Mouse (Mus musculus): ENCODE measurements around the gene Il17f. TPM values are rescaled to one million over a fixed set of nuclear protein-coding genes. Genes with fewer than 3 reads are reported as not detected.
A peak's percentile ranks its signal among the peaks of the same experiment; 100 is the strongest.

The Il17f gene
- polyA plus RNA-seq, 1 experiment from 2014 or later: not detected

GRCm38 (mm10) chr1:20823471-20823870, 33.1 kb upstream of the Il17f start:
- Histone ChIP-seq H3K9me3 (ENCODE audit: control insufficient read depth, low read length) (no peaks in the 10 kb centered on the region), H3K27me3 (replicated peaks; ENCODE audit: control insufficient read depth, insufficient read depth, low read length) (no peaks in the 10 kb centered on the region), H3K4me3 (ENCODE audit: low read length) (no peak overlapping the region), H3K4me1 (ENCODE audit: control insufficient read depth, insufficient read depth, low read depth, low read length) (peaks cover 2% of the 10 kb centered on the region; the same call in 1 of the 2 replicates), H3K9ac (ENCODE audit: low read depth, low read length) (no peak overlapping the region), H3K27ac (ENCODE audit: low read depth, low read length) (no peak overlapping the region), H3K4me2 (ENCODE audit: low read length) (no peak overlapping the region), H3K36me3 (ENCODE audit: control insufficient read depth, insufficient read depth, low read length) (no peaks in the 10 kb centered on the region)
- no peak for ATAC-seq
- WGBS: 46% methylated on average over 4 of the region's 4 CpGs

- Histone ChIP-seq H3K9me3 (ENCODE audit: control insufficient read depth, low read length) (no peaks in the 10 kb centered on the region), H3K36me3 (ENCODE audit: control insufficient read depth, insufficient read depth, low read length) (no peaks in the 10 kb centered on the region), H3K27me3 (replicated peaks; ENCODE audit: control insufficient read depth, insufficient read depth, low read length) (no peaks in the 10 kb centered on the region), H3K27ac (ENCODE audit: low read depth, low read length) (no peak overlapping the region), H3K4me1 (ENCODE audit: control insufficient read depth, insufficient read depth, low read depth, low read length) (peaks cover 2% of the 10 kb centered on the region; the same call in 1 of the 2 replicates), H3K4me2 (ENCODE audit: low read length) (no peak overlapping the region), H3K9ac (ENCODE audit: low read depth, low read length) (no peak overlapping the region), H3K4me3 (ENCODE audit: low read length) (no peak overlapping the region)
- WGBS: 90% methylated on average over 4 of the region's 4 CpGs
- no peak for ATAC-seq
Observed at GRCm38 (mm10) chr1:20820959-20821358, 30.5 kb upstream of the Il17f start.

GRCm38 (mm10) chr1:20819771-20820605, 29.6 kb upstream of the Il17f start, which contains the start of gene Mcm3:
Gene Mcm3, minus strand, starts transcription at chr1:20820312.
- peak; percentile 100 for ATAC-seq
- peak within 1 kb of the TSS; percentile 61 for H3K9ac ChIP-seq (ENCODE audit: low read depth, low read length)
- H3K36me3 ChIP-seq (ENCODE audit: control insufficient read depth, insufficient read depth, low read length): no peaks in the 10 kb centered on the region
- peaks cover 2% of the 10 kb centered on the region; the same call in 1 of the 2 replicates for H3K4me1 ChIP-seq (ENCODE audit: control insufficient read depth, insufficient read depth, low read depth, low read length)
- no peaks in the 10 kb centered on the region for H3K27me3 ChIP-seq (replicated peaks; ENCODE audit: control insufficient read depth, insufficient read depth, low read length)
- H3K4me2 ChIP-seq (ENCODE audit: low read length): peak within 1 kb of the TSS; percentile 92
- H3K4me3 ChIP-seq (ENCODE audit: low read length): peak within 1 kb of the TSS; percentile 71
- WGBS: under 1% methylated on average over 52 of the region's 52 CpGs
- no peak within 1 kb of the TSS for H3K27ac ChIP-seq (ENCODE audit: low read depth, low read length)
- H3K9me3 ChIP-seq (ENCODE audit: control insufficient read depth, low read length): no peaks in the 10 kb centered on the region

GRCm38 (mm10) chr1:20817596-20817995, 27.2 kb upstream of the Il17f start:
- ATAC-seq: no peak
- 58% methylated on average over 12 of the region's 12 CpGs for WGBS
- Histone ChIP-seq H3K27ac (ENCODE audit: low read depth, low read length) (no peak overlapping the region), H3K4me1 (ENCODE audit: control insufficient read depth, insufficient read depth, low read depth, low read length) (peaks cover 2% of the 10 kb centered on the region; the same call in 1 of the 2 replicates), H3K4me3 (ENCODE audit: low read length) (no peak overlapping the region), H3K4me2 (ENCODE audit: low read length) (no peak overlapping the region), H3K9me3 (ENCODE audit: control insufficient read depth, low read length) (no peaks in the 10 kb centered on the region), H3K9ac (ENCODE audit: low read depth, low read length) (no peak overlapping the region), H3K27me3 (replicated peaks; ENCODE audit: control insufficient read depth, insufficient read depth, low read length) (no peaks in the 10 kb centered on the region), H3K36me3 (ENCODE audit: control insufficient read depth, insufficient read depth, low read length) (no peaks in the 10 kb centered on the region)

GRCm38 (mm10) chr1:20817172-20817571, 26.8 kb upstream of the Il17f start:
- Histone ChIP-seq H3K4me3 (ENCODE audit: low read length) (no peak overlapping the region), H3K9ac (ENCODE audit: low read depth, low read length) (no peak overlapping the region), H3K36me3 (ENCODE audit: control insufficient read depth, insufficient read depth, low read length) (no peaks in the 10 kb centered on the region), H3K27me3 (replicated peaks; ENCODE audit: control insufficient read depth, insufficient read depth, low read length) (no peaks in the 10 kb centered on the region), H3K9me3 (ENCODE audit: control insufficient read depth, low read length) (no peaks in the 10 kb centered on the region), H3K4me1 (ENCODE audit: control insufficient read depth, insufficient read depth, low read depth, low read length) (peaks cover 2% of the 10 kb centered on the region; the same call in 1 of the 2 replicates), H3K27ac (ENCODE audit: low read depth, low read length) (no peak overlapping the region), H3K4me2 (ENCODE audit: low read length) (no peak overlapping the region)
- 82% methylated on average over 9 of the region's 9 CpGs for WGBS
- ATAC-seq: no peak

- H3K4me1 ChIP-seq (ENCODE audit: control insufficient read depth, insufficient read depth, low read depth, low read length): no peaks in the 10 kb centered on the region
- no peak overlapping the region for H3K4me3 ChIP-seq (ENCODE audit: low read length)
- whole genome bisulfite sequencing: 93% methylated on average over 8 of the region's 8 CpGs
- H3K36me3 ChIP-seq (ENCODE audit: control insufficient read depth, insufficient read depth, low read length): no peaks in the 10 kb centered on the region
- H3K9me3 ChIP-seq (ENCODE audit: control insufficient read depth, low read length): no peaks in the 10 kb centered on the region
- H3K4me2 ChIP-seq (ENCODE audit: low read length): no peak overlapping the region
- no peak overlapping the region for H3K9ac ChIP-seq (ENCODE audit: low read depth, low read length)
- H3K27ac ChIP-seq (ENCODE audit: low read depth, low read length): no peak overlapping the region
- H3K27me3 ChIP-seq (replicated peaks; ENCODE audit: control insufficient read depth, insufficient read depth, low read length): no peaks in the 10 kb centered on the region
- ATAC-seq: no peak
Observed at GRCm38 (mm10) chr1:20814521-20814920, 24.1 kb upstream of the Il17f start.

- Histone ChIP-seq H3K9ac (ENCODE audit: low read depth, low read length) (no peak overlapping the region), H3K4me2 (ENCODE audit: low read length) (no peak overlapping the region), H3K27me3 (replicated peaks; ENCODE audit: control insufficient read depth, insufficient read depth, low read length) (no peaks in the 10 kb centered on the region), H3K4me3 (ENCODE audit: low read length) (no peak overlapping the region), H3K9me3 (ENCODE audit: control insufficient read depth, low read length) (no peaks in the 10 kb centered on the region; the same call in 1 of the 2 replicates), H3K4me1 (ENCODE audit: control insufficient read depth, insufficient read depth, low read depth, low read length) (no peaks in the 10 kb centered on the region), H3K36me3 (ENCODE audit: control insufficient read depth, insufficient read depth, low read length) (0 out of 2 replicates have a peak, but pooled peaks cover 4% of the 10 kb centered on the region), H3K27ac (ENCODE audit: low read depth, low read length) (no peak overlapping the region)
- 94% methylated on average over 10 of the region's 10 CpGs for WGBS
- no peak for ATAC-seq
Observed at GRCm38 (mm10) chr1:20804526-20804925, 14.1 kb upstream of the Il17f start.

- Histone ChIP-seq H3K4me1 (ENCODE audit: control insufficient read depth, insufficient read depth, low read depth, low read length) (no peaks in the 10 kb centered on the region), H3K9me3 (ENCODE audit: control insufficient read depth, low read length) (no peaks in the 10 kb centered on the region; the same call in 1 of the 2 replicates), H3K4me2 (ENCODE audit: low read length) (no peak overlapping the region), H3K9ac (ENCODE audit: low read depth, low read length) (no peak overlapping the region), H3K27ac (ENCODE audit: low read depth, low read length) (no peak overlapping the region), H3K27me3 (replicated peaks; ENCODE audit: control insufficient read depth, insufficient read depth, low read length) (no peaks in the 10 kb centered on the region), H3K4me3 (ENCODE audit: low read length) (no peak overlapping the region), H3K36me3 (ENCODE audit: control insufficient read depth, insufficient read depth, low read length) (0 out of 2 replicates have a peak, but pooled peaks cover 4% of the 10 kb centered on the region)
- 74% methylated on average over 8 of the region's 8 CpGs for WGBS
- ATAC-seq: peak; percentile 89
Observed at GRCm38 (mm10) chr1:20801682-20802390, 11.4 kb upstream of the Il17f start.

- no peak overlapping the region for H3K9ac ChIP-seq (ENCODE audit: low read depth, low read length)
- H3K27ac ChIP-seq (ENCODE audit: low read depth, low read length): no peak overlapping the region
- 0 out of 2 replicates have a peak, but pooled peaks cover under 1% of the 10 kb centered on the region for H3K36me3 ChIP-seq (ENCODE audit: control insufficient read depth, insufficient read depth, low read length)
- no peaks in the 10 kb centered on the region for H3K4me1 ChIP-seq (ENCODE audit: control insufficient read depth, insufficient read depth, low read depth, low read length)
- H3K4me2 ChIP-seq (ENCODE audit: low read length): no peak overlapping the region
- H3K9me3 ChIP-seq (ENCODE audit: control insufficient read depth, low read length): no peaks in the 10 kb centered on the region; the same call in 1 of the 2 replicates
- peak; percentile 32 for ATAC-seq
- no peaks in the 10 kb centered on the region for H3K27me3 ChIP-seq (replicated peaks; ENCODE audit: control insufficient read depth, insufficient read depth, low read length)
- H3K4me3 ChIP-seq (ENCODE audit: low read length): no peak overlapping the region
- WGBS: 97% methylated on average over 2 of the region's 2 CpGs
Observed at GRCm38 (mm10) chr1:20801275-20801674, 10.9 kb upstream of the Il17f start.
